Mouse (Mus musculus) ovary, postnatal 36 days (tissue): ENCODE results near the gene Foxj2.
A peak's percentile ranks its signal among the peaks of the same experiment; 100 is the strongest.

Experiments used
- DNase-seq: peaks from one replicate; pipeline ENCODE4 v3.0.0; 2022; ENCODE audit warnings: low spot score, mixed read lengths

The Foxj2 gene

DNA sequence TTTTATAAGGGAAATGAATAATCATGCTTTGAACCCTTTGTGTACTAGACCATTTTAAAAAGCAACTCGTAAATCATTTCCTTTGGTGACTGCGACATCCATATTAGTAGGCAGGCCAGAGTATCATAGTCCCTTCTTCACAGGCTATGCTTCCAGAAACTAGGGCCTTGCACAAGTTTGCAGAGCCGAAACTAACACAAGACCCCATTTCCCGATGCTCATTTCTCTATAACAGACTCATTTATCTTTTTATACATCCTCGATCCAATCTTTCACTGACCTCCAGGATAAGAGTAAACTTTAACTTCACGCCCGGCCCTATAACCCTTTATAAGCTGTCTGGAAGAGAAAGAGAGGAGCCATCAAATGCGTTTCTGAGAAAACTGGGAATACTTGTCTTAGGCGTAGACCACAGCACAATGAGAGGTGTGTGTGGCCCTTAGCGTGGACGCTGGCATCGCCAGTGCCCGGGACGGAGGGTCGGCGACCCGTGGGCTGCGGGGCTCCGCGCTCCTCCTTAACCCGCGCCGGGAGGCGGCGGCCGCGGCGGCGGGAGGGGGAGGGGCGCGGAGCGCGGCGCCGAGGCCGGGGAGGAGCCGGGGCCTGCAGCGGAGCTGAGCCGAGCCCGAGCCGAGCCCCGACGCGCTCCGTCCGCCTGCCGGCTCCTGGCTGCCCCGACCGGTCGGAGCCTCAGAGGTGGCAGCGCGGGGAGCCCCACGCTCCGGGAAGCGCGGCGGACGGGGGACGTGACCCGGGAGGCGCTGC, at the start of gene Foxj2:
TSS of gene Foxj2 (plus strand) at position 609 of the 765 bp plus-strand sequence.
- peak; percentile 85 for DNase-seq

DNA sequence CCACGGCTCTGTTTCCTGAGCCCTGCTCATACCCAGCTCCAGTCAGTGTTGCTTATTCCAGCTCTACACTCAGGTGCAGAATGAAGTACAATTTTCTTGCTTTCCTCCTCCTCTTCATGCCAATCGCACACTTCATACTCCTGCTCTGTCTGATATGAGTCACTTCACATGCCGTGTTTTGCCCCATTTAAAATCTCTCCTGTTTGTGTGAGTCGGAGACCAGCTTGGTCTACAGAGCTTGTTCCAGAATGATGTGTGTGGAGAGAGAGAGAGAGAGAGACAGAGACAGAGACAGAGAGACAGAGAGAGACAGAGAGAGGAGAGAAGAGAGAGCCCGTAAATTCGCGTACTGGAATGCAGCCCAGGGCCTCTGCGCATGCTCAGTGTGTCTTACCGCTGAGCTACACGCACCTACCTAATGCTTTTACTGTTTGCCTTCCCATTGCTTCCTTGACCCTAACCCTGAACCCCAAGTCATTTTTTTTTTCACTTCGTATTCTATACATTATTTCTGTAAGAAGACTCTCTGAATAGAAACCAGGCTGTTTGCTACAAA, 48.9 kb upstream of the Foxj2 start:
- no peak for DNase-seq

DNA sequence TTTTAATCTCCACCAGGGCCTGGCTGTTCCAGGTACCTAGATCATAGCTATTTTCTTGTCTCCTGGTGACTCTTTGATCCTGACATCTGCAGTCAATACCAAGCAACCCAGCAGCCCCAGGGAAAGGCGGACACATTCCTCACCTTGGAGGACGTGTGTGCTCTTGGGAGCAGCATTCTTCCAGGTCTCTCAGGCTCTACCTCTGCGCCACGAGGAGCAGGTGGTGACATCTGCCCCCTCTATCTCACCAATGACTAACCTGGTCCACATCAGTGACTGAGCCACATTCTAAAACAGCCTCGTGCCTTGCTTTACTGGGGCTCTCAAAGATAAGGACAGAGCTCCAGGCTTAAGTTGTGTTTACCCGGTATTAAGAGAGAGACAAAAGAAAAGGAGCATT, 47.0 kb upstream of the Foxj2 start:
- no peak for DNase-seq

DNA sequence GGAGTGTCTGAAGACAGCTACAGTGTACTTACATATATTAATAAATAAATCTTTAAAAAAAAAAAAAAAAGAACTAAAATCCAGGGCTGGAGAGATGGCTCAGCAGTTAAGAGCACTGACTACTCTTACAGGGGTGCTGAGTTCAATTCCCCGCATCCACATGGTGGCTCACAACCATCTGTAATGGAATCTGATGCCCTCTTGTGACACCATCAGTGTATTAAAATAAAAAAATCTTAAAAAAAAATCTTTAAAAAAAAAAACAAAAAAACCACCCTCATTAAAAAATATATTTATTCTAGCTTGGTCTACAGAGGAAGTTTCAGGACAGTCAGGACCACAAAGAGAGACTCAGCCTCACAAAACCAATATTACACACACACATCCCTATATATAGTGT, 45.4 kb upstream of the Foxj2 start:
- DNase-seq, result no peak

DNA sequence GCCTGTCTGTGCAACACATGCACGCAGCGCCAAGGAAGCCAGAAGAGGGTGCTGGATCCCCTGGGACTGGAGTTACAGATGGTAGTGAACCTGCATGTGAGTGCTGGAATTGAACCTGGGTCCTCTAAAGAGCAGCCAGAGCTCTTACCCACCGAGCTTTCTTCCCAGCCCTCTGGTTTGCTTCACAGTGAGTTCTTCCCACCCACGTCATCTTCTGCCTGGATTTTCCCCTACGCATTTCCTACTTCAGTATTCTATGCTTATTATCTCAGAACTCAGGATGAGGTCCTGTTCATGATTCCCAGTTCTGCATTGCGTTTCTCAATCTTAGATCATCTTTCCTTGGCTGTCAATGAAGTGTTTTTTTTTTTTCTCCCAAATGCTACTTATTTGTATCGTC, 43.7 kb upstream of the Foxj2 start:
- DNase-seq, result no peak

DNA sequence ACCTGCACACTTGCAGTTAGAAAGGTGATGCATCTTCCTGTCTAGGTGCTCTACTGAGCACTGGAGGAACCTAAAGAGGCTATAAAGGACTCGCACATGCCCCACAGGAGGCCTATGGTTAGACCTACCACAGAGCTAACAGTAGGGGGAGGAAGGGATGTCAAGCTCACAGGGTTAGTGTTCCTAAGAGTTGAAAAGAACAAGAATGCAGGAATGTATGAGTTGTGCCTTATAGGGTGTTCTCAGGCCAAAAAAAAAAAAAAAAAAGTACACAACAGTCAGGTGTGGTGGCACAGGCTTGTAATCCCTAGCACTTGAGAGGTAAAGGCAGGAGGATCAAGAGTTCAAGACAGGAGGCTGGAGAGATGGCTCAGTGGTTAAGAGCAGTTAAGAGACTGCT, 39.8 kb upstream of the Foxj2 start:
- no peak for DNase-seq

DNA sequence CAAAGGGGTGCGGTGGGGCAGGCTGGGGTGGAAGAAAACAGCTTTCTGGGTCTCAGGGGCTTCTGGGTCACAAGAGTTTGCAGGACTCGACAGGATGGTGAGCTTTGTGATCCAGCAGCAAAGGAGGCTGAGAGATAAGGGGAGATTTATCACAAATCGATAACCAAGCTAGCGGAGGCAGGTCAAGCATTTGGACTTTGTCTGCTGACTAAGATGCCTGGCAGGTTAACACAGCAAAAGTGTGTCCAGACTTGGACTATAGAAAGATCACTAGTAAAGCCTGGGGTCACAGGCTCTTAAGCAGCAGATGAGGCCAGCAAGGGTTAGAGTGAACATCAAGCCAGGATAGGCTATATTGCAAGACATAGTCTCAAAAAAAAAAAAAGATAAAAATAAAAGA, 38.5 kb upstream of the Foxj2 start:
- DNase-seq, result no peak

DNA sequence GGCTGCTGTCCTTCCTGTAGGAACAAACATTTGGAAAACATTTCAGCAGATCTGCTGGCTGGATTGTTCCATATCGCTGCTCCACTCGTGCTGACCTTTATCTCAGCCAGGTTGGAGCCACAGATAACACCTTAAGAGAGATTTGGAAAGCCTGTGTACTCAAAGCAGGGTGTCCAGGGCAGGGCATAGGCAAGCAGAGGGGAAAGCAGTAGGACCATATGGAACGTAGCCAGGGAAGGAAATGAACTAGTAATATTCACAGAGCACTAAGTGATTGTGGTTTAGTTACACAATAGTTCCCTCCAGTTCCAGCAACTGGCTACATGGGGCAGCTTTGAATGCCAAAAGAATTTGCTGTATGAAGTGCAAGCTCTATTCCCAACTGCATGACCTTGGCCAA, 37.5 kb upstream of the Foxj2 start:
- DNase-seq, result no peak

DNA sequence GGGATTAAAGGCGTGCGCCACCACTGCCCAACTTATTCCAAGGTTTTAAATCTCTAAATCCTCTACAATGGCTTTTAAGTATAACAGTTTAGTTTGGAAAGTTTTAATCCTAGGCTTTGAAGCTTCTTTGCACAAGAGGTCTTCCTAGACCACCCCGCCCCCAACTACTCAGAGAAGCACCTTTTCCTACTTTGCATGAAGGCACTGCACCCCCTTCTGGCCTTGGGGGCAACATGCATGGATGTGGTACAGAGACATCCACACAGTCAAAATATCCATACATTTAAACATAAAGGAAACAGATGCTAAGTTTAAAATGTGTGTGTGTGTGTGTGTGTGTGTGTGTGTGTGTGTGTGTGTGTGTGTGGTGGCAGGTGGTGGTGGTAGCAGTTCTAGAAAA, 34.8 kb upstream of the Foxj2 start:
- DNase-seq, result no peak

DNA sequence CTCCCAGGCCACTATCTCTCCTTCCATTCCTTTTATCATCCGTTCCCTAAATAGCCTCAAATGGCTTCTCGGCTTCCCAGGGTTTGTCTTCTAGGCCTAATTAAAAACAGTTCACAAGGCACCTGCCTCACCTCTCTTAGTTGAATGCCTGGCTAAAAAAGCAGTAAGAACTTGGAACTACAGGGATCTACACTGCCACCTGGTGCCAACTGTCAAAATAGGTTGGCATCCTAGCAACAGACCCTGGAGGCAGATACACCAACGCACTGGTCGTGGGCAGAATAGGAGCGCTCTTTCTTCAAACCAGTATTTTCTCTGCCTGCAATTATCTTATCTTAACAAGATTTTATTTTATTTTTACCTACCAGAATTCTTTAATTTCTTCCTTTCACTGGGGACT, 33.4 kb upstream of the Foxj2 start:
- DNase-seq, result peak; percentile 36

DNA sequence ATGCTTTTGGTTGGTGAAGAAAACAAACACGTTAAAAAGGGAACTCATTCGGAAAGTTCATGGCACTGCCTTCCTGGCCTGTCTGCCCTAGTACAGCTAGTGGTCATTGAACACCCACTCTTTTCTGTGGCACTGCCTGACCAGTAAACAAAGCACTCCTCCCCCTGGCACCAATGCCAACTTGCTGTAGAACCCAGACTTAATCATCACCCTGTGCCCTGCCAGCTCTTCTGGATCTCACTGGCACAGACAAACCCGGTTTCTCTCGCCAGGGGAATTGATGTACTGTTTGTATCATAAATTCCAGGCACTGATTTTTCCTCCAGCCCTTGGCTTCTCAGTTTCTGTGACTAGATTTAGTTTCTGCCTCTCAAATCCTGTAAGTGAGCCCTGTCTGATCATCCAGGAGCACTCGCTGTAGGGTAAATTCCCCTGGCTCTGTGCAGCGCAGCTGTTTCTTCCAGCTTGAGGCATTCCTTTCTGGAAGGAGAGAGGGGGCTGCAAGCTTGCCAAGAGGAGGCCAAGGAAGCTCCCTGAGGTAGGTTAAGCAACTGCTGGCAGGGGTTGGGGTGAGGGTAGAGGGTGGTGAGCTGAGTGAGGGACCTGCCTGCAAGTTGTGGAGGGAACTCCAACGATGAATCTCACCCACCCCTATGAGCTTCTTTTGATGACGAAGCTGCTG, 24.3 kb upstream of the Foxj2 start:
- DNase-seq, result peak; percentile 24

DNA sequence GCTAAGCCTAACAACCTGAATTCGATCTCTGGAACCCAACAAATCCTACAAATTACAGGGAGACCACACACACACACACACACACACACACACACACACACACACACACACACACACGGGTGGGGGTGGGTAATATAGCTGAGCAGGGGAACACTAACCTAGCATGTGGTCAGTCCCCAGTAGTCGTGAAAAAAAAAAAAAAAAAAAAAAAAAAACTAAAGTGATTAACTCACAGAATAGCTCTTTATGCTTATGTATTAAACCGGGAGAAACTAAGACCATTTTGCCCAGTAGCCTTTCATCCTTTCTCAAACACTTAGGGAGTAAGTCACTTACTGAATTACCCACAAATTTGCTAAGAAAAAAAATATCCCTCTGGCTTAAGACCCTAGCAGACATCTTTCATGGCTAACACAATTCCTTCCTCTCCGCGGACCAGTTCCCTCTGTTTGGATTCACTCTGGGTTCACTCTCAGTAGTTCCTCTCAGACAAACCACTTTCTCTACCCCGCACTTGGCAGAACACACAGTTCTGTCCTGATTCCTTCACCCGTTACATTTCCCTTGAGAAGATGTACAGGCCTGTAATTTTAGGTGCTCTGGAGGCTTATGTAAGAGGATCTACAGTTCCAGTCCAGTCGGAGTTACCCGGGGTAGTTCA, 18.9 kb upstream of the Foxj2 start:
- DNase-seq, result no peak

DNA sequence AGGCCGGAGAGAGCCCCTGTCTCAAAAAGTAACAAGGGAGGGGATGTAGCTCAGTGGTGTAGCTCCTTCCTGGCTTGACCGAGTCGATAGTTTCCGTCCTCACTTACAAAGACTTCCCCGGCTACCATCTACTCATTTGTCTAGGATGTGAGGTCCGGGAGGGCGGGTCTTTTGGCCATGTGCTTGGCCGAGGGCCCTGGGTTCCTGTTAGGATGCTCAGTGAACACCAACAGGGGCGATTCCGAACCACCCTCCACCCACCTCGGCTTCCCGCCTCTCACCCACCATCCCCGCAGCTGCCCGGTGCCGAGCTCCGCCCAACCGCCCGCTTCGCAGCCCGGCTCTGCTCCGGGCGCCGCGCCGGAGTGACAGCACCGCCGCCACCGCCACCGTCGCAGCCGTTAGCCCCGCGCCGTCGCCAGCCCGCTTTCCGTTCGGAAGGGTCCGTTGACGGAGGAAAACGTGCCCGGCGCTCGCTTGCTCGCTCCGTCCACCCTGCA, 18.4 kb upstream of the Foxj2 start, which contains the start of gene Slc2a3:
TSS of gene Slc2a3 (minus strand) at position 340 of the 500 bp plus-strand sequence.
- DNase-seq, result peak; percentile 50

DNA sequence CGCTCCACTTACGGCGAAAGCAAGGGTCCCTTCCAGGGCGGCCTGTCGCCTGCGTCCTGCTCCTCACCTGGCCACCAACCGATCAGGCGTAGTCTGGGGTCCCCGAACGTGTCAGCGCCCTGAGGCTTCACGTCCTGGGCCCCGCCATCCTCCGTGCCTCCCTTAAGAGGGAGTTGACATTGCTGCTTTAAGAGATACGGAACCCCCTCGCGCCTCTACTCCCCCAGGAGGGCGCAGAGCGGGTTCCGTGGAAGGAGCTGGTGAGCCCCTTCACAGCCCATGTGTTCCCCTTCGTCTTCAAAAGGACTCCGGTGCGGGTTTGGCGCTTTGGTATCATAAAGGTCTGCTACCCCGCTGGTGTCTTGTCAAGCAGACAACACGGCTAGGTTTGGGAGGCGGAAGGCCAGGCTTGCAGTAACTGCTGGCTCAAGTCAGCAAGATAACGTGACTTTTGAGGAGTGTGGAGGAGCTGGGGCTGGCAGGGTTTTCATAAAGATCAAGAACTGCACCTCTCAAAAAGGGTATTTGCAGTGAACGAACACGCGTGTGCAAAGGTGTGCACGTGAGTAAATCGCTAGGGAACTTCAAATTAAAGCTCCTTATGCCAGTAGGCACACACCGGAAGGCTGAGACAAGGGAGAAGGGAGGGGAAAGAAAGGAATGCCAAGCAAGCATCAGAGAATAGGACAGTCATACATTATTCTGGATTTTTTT, 17.8 kb upstream of the Foxj2 start:
- peak; percentile 39 for DNase-seq

DNA sequence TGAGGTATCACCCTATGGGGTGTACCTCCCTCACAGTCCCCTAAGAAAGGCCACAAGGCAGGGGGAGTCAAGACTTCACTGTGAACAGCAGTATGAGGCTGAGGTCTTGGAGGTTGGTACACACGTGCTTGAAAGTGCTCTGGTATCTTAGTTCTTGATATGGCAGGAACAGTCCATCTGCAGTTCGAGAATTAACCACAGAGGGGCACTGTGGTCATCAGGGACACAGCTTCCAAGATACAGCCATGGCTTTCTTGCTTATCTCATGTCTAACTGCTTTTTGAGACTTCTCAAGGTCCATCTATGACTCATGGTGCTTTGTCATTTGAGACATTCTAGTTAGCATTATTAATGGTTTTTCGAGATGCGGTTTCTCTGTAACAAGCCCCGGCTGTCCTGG, 15.3 kb upstream of the Foxj2 start:
- peak; percentile 67 for DNase-seq

DNA sequence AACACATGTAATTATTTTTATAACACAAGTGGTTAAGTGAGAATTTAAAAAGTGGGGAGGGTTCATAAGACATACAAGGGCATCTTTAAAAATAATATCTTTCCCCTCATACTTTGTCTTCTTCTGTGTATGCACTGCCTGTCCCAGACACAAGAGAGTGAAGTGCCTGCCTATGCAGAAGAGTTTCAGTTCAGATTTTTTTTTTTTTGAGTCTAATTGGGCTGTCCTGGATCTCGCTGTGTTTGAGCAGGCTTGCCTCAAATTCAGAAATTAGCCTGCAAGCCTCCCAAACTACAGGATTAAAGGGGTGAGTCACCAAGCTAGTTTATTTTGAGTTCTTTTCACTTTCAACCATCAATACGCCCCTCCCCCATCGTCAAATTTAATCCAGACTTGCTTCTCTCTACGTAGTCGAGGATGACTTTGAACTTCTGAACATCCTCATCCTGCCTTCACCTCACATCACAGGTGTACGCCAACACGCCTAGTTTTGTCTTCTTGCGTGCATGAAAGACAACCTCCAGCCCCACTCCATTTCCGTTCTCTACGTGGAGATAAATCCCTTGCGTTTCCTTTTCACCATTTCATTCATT, 9.6 kb upstream of the Foxj2 start:
- DNase-seq, result no peak

DNA sequence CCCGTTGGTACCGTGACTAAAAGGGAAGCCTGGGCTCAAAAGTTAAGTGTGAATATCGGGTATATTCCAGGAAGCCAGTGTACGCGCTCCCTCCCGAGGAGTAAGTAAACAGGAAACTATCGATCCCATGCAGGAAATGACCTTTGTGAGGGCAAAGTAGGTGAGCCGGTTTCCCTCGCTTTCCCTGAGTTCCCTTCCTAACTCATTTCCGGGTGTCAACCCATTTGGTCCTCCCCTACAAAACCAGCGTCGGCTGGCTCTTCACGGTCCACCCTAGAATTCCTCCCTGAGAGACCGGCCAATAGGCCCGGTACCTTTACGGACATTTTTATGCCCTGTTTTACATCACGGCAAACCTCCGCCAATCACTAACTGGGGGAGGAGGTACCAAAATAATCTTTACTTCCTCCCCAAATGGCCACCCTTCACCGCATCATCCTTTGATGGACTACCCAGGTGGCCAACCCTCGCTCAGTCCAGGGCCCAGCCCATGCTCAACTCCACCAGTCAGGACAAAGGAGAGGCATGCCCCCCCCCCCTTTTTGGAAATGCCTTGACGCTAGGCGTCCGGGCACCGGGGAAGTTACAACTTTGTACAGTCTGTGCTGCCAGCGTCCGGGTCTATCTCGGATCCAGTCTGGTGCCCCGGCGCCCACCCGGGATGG, 9.0 kb upstream of the Foxj2 start:
- peak; percentile 93 for DNase-seq

DNA sequence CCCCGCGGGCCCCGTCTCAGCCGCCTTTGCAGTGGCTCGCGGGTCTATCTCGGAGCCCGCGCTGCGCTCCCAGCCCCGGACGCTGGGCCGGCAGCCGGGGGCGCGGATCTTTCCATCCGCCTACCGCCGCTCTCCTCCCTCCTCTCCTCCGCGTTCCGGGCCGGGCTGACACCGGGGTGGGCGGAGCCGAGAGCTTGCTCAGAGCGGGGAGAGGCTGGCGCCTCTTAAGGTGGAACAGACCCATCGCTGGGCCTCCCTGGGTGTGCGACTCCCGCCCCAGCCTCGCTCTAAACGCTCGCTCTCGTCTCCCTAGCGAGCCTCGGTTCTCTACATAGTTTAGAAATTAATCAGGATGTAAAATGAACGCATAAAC, 8.4 kb upstream of the Foxj2 start:
- DNase-seq, result peak; percentile 93

DNA sequence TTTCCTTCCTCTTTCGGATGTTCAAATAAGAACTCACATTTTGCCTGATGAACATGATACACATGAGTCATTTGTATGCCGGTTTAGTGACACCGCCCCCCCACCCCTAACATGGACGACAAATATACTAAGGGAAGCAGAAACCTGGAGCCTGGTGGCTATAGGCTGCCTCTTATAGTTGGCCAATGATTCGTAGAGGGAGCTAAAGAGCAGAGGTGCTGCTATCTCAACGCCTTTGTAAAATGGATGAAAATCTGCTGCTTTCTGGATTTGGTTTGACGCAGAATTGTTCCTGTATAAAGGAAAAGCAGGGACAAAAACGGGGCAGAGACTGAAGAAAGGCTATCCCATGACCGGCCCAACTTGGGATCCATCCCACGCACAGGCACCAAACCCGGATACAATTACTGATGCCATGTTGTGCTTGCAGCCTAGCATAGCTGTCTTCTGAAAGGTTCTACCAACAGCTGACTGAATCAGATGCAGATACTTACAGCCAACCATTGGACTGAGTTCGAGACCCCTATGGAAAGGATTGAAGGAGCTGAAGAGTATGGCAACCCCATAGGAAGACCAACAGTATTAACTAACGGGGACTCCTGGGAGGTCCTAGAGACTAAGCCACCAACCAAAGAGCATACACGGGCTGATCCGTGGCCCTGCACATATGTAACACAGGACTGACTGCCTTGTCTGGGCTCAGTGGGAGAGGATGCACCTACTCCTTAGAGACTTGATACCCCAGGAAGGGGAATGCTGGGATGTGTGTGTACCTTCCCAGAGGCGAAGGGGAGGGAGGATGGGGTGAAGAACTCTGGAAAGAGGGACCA, 7.7 kb upstream of the Foxj2 start:
- DNase-seq, result no peak

DNA sequence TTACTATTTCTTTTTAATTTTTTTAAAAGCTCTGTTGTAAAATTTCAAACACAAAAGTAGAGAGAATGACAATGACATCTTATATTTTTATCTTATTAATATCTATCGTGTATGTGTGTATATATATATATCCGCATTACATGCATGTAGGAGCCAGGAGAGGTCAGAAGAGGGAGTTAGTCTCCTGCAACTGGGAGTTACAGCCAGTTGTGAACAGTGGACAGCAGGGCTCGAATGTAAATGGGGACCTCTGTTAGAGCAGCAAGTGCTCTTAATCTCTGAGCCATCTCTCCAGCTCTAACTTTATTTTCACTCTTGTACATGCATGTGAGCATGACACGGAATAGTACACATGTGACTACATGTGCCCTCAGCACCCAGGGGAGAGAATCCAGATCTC, 7.0 kb upstream of the Foxj2 start:
- DNase-seq, result no peak
